Mouse (Mus musculus): ENCODE measurements at regions not wholly inside any gene's neighbourhood (a gene's known extent, or its start where the extent isn't known, plus 50 kb on each side); places are given as distances from the start of the nearest gene placed in this dataset.

GRCm38 (mm10) chr8:8326066-8326834 lies 334.8 kb downstream of the Efnb2 start:
- H3K9me3 ChIP-seq (ENCODE audit: low read length): no peaks in the 10 kb centered on the region
- no peak for ATAC-seq (ENCODE audit: low FRiP score, low TSS enrichment)
- peak overlapping the region; percentile 49 for H3K27ac ChIP-seq (ENCODE audit: low read length)
- H3K36me3 ChIP-seq (ENCODE audit: insufficient read depth, low read length): no peaks in the 10 kb centered on the region
- no peak overlapping the region for H3K4me2 ChIP-seq (replicated peaks; ENCODE audit: low read depth, low read length)
- H3K4me1 ChIP-seq (ENCODE audit: insufficient read depth, low read length): peaks cover 51% of the 10 kb centered on the region
- no peak overlapping the region for H3K4me3 ChIP-seq (ENCODE audit: low read length)
- H3K9ac ChIP-seq (replicated peaks; ENCODE audit: low read length): no peak overlapping the region
- WGBS: 38% methylated on average over 16 of the region's 16 CpGs
- H3K27me3 ChIP-seq (ENCODE audit: insufficient read depth, low read length): no peaks in the 10 kb centered on the region

DNA sequence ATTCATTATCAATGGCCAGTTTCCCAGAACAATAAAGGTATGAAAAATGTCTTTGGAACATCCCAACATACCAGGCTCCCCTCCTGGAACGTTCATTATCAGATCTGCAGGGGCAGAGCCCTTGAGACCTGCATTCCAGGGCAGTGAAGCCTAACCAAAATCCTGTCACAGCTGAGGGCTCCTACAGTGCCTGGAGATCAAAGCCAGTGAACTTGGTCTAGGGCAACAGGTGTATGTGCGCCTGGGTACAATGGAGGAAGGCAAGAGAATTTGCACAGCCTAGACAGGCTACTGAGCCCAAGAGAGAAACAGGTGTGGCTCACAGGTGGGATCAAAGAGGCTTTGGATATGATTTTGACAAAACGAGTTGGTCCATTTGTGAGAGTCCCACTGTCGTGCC lies 335.6 kb downstream of the Efnb2 start:
- Histone ChIP-seq H3K27ac (ENCODE audit: low read length) (peak overlapping the region; percentile 49), H3K27me3 (ENCODE audit: insufficient read depth, low read length) (no peaks in the 10 kb centered on the region), H3K9me3 (ENCODE audit: low read length) (no peaks in the 10 kb centered on the region; the same call in 1 of the 2 replicates), H3K4me1 (ENCODE audit: insufficient read depth, low read length) (peaks cover 47% of the 10 kb centered on the region), H3K4me3 (ENCODE audit: low read length) (no peak overlapping the region), H3K36me3 (ENCODE audit: insufficient read depth, low read length) (no peaks in the 10 kb centered on the region), H3K9ac (replicated peaks; ENCODE audit: low read length) (no peak overlapping the region), H3K4me2 (replicated peaks; ENCODE audit: low read depth, low read length) (no peak overlapping the region)
- 21% methylated on average over 4 of the region's 4 CpGs for WGBS
- ATAC-seq (ENCODE audit: low FRiP score, low TSS enrichment): peak; percentile 93

DNA sequence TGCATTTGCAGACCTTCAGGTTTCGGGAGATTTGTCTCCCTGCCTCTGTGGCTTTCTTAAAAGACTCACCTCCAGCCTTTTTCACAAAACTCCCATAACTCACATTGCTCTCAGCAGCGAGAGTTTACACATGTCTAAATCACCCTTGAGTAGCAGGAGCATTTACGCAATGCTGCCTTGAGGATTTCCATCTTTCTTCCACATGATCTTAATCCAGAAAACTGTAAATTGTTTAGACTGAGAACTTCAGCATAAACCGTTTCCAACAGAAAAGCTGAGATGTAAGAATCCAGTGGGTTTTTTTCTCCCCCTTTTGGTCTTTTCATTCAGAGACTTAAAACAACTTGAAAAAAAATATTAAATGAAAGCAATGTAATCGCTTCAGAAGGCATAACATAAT lies 336.5 kb downstream of the Efnb2 start:
- Histone ChIP-seq H3K9ac (replicated peaks; ENCODE audit: low read length) (no peak overlapping the region), H3K4me1 (ENCODE audit: insufficient read depth, low read length) (peaks cover 47% of the 10 kb centered on the region), H3K27ac (ENCODE audit: low read length) (peak overlapping the region; percentile 66), H3K9me3 (ENCODE audit: low read length) (no peaks in the 10 kb centered on the region; the same call in 1 of the 2 replicates), H3K4me3 (ENCODE audit: low read length) (no peak overlapping the region), H3K27me3 (ENCODE audit: insufficient read depth, low read length) (no peaks in the 10 kb centered on the region), H3K4me2 (replicated peaks; ENCODE audit: low read depth, low read length) (no peak overlapping the region), H3K36me3 (ENCODE audit: insufficient read depth, low read length) (no peaks in the 10 kb centered on the region)
- ATAC-seq (ENCODE audit: low FRiP score, low TSS enrichment): no peak
- 42% methylated on average over 5 of the region's 5 CpGs for WGBS

DNA sequence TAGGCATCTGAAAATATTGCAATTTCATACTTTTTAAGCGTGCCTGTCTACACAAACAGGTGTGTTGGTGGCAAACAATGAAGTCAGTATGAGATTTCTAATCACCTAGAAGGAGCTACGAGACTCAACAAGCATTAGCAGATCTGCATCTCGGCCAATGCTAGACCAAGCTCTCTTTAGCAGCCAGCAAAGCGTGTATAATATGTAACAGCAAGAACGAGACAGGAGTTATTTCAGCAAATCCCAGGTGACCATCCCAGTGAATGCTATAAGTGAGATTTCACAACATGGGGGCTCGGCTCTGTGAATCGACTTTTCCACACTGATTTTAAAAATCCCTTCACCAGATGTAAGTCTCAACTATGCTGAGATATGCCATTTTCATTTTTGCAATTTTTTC lies 352.8 kb downstream of the Efnb2 start:
- H3K4me3 ChIP-seq (ENCODE audit: low read length): no peak overlapping the region
- no peaks in the 10 kb centered on the region for H3K4me1 ChIP-seq (ENCODE audit: insufficient read depth, low read length)
- no peaks in the 10 kb centered on the region for H3K27me3 ChIP-seq (ENCODE audit: insufficient read depth, low read length)
- no peaks in the 10 kb centered on the region for H3K36me3 ChIP-seq (ENCODE audit: insufficient read depth, low read length)
- no peak overlapping the region for H3K9ac ChIP-seq (replicated peaks; ENCODE audit: low read length)
- H3K9me3 ChIP-seq (ENCODE audit: low read length): no peaks in the 10 kb centered on the region
- no peak for ATAC-seq (ENCODE audit: low FRiP score, low TSS enrichment)
- WGBS: 69% methylated on average over 7 of the region's 7 CpGs
- no peak overlapping the region for H3K4me2 ChIP-seq (replicated peaks; ENCODE audit: low read depth, low read length)
- H3K27ac ChIP-seq (ENCODE audit: low read length): no peak overlapping the region

GRCm38 (mm10) chr8:8307487-8307886 lies 353.6 kb downstream of the Efnb2 start:
- H3K4me3 ChIP-seq (ENCODE audit: low read length): no peak overlapping the region
- no peaks in the 10 kb centered on the region for H3K27me3 ChIP-seq (ENCODE audit: insufficient read depth, low read length)

DNA sequence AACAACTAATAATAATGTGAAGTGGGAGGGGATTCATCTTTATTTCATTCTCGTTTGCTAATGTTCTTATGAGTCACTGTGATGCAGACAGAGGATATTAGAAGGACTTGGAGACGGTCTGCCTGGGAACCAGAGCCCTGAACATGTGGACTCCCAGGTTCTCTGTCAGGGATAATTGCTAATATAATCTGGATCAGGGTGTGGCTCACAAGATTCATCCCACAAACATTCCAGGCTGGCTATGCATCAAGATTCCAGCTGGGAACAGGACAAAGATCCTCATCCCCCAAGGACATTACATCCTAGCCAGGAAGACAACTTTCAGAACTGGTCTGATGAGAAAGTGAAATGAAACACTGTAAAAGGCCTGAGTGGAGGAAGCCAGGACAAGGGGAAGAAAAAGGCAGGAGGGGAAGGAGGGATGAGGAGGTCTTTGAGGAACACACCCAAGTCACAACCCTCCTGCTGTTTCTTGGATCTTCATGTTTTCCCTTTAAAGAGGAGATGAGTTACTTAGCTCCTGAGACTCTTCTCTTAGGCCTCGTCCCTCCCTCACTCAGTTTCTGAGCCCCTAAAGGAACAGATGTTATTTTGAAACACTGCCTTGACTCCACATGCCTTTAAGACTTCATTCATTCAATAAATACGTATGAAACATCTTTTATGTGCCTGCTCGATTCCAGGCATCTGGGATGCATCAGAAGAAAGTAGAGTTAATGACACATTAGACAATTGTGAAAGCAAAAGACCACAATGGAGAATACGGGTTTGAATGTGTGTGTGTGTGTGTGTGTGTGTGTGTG lies 360.9 kb downstream of the Efnb2 start:
- H3K9me3 ChIP-seq (ENCODE audit: low read length): no peaks in the 10 kb centered on the region
- 70% methylated on average over 6 of the region's 6 CpGs for WGBS
- ATAC-seq (ENCODE audit: low FRiP score, low TSS enrichment): no peak

More at GRCm38 (mm10) chr8:8307487-8307886, 353.6 kb downstream of the Efnb2 start:
- Histone ChIP-seq H3K36me3 (ENCODE audit: insufficient read depth, low read length) (no peaks in the 10 kb centered on the region), H3K9me3 (ENCODE audit: low read length) (no peaks in the 10 kb centered on the region), H3K9ac (replicated peaks; ENCODE audit: low read length) (no peak overlapping the region), H3K27ac (ENCODE audit: low read length) (no peak overlapping the region), H3K4me2 (replicated peaks; ENCODE audit: low read depth, low read length) (no peak overlapping the region), H3K4me1 (ENCODE audit: insufficient read depth, low read length) (no peaks in the 10 kb centered on the region)
- WGBS: 66% methylated on average over 9 of the region's 9 CpGs
- no peak for ATAC-seq (ENCODE audit: low FRiP score, low TSS enrichment)

DNA sequence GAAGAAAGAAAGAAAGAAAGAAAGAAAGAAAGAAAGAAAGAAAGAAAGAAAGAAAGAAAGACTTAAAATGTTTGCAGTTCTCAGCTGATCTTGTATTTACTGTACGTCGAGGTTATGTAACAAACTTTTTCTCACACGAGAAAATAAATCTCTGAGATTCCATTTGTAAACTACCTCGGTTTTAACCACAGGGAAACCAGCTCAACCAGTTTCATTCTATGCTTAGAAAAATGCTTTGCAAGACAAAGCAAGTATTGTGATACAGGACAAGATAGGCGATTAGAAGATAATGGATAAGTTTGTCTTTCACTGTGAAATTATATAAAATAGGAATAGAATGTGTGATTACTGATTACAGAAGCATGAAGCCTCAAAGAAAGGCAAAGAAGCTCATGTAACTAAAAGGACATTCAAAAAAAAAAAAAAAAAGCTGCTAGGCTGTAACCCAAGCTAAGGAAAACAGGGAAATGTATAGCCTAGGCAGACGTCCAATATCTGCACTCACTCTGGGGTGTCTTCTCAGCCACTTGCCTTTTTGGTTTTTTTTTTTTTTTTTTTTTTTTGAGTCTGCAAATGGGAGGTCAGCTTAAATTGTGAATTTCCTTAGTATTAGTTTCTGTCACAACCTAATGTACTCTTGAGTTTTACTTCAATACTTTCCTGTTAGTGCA lies 368.3 kb downstream of the Efnb2 start:
- no peaks in the 10 kb centered on the region for H3K4me1 ChIP-seq (ENCODE audit: insufficient read depth, low read length)
- no peaks in the 10 kb centered on the region for H3K27me3 ChIP-seq (ENCODE audit: insufficient read depth, low read length)
- H3K9ac ChIP-seq (replicated peaks; ENCODE audit: low read length): no peak overlapping the region
- WGBS: 43% methylated on average over 6 of the region's 6 CpGs
- H3K36me3 ChIP-seq (ENCODE audit: insufficient read depth, low read length): no peaks in the 10 kb centered on the region
- no peak overlapping the region for H3K4me2 ChIP-seq (replicated peaks; ENCODE audit: low read depth, low read length)
- H3K27ac ChIP-seq (ENCODE audit: low read length): no peak overlapping the region
- ATAC-seq (ENCODE audit: low FRiP score, low TSS enrichment): no peak
- H3K4me3 ChIP-seq (ENCODE audit: low read length): no peak overlapping the region
- no peaks in the 10 kb centered on the region for H3K9me3 ChIP-seq (ENCODE audit: low read length)

More for the DNA sequence above, 360.9 kb downstream of the Efnb2 start:
- Histone ChIP-seq H3K4me3 (ENCODE audit: low read length) (no peak overlapping the region), H3K27me3 (ENCODE audit: insufficient read depth, low read length) (no peaks in the 10 kb centered on the region), H3K9ac (replicated peaks; ENCODE audit: low read length) (no peak overlapping the region), H3K36me3 (ENCODE audit: insufficient read depth, low read length) (no peaks in the 10 kb centered on the region), H3K4me2 (replicated peaks; ENCODE audit: low read depth, low read length) (no peak overlapping the region), H3K27ac (ENCODE audit: low read length) (no peak overlapping the region), H3K4me1 (ENCODE audit: insufficient read depth, low read length) (no peaks in the 10 kb centered on the region)

GRCm38 (mm10) chr8:8285876-8286275 lies 375.2 kb downstream of the Efnb2 start:
- Histone ChIP-seq H3K4me1 (ENCODE audit: insufficient read depth, low read length) (no peaks in the 10 kb centered on the region), H3K36me3 (ENCODE audit: insufficient read depth, low read length) (no peaks in the 10 kb centered on the region), H3K4me3 (ENCODE audit: low read length) (no peak overlapping the region), H3K27ac (ENCODE audit: low read length) (no peak overlapping the region), H3K4me2 (replicated peaks; ENCODE audit: low read depth, low read length) (no peak overlapping the region), H3K27me3 (ENCODE audit: insufficient read depth, low read length) (no peaks in the 10 kb centered on the region), H3K9ac (replicated peaks; ENCODE audit: low read length) (no peak overlapping the region), H3K9me3 (ENCODE audit: low read length) (no peaks in the 10 kb centered on the region)
- ATAC-seq (ENCODE audit: low FRiP score, low TSS enrichment): no peak
- WGBS: 78% methylated on average over 4 of the region's 4 CpGs

DNA sequence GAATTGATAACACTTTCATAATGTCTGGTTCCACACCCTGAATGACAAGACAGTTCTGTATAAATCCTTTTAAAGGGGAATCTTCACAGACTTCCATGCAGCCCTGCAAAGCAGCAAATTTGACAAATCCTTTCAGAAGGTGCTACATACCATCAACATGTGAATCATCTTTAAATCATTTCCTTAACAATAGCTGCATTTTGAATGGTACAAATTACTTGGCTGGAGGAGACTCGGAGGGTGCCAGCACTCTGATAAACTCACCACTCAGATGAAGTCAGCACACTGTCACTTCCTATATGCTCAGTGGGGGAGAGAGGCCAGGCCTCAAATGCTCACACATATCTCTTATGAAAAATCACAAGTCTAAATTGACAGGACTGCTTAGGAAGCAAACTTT lies 386.1 kb downstream of the Efnb2 start:
- ATAC-seq (ENCODE audit: low FRiP score, low TSS enrichment): no peak
- no peaks in the 10 kb centered on the region for H3K4me1 ChIP-seq (ENCODE audit: insufficient read depth, low read length)
- H3K27ac ChIP-seq (ENCODE audit: low read length): no peak overlapping the region
- no peak overlapping the region for H3K4me3 ChIP-seq (ENCODE audit: low read length)
- H3K9ac ChIP-seq (replicated peaks; ENCODE audit: low read length): no peak overlapping the region
- H3K27me3 ChIP-seq (ENCODE audit: insufficient read depth, low read length): no peaks in the 10 kb centered on the region
- H3K4me2 ChIP-seq (replicated peaks; ENCODE audit: low read depth, low read length): no peak overlapping the region
- no peaks in the 10 kb centered on the region for H3K9me3 ChIP-seq (ENCODE audit: low read length)
- H3K36me3 ChIP-seq (ENCODE audit: insufficient read depth, low read length): no peaks in the 10 kb centered on the region
- WGBS: 69% methylated on average over 1 of the region's 1 CpGs
